Mouse (Mus musculus) kidney, embryonic 14.5 days (tissue): Measurements from ENCODE around the gene Timp3. TPM values are rescaled to one million over a fixed set of nuclear protein-coding genes. Genes with fewer than 3 reads are reported as not detected.
A peak's percentile ranks its signal among the peaks of the same experiment; 100 is the strongest.

Experiments used
- ATAC-seq: fragments of 200-750 bp; cut with Nextera tagmentation; 2 replicates; pipeline ENCODE4 v1.8.0; 2017; ENCODE audit warnings: moderate number of reproducible peaks, mild to moderate bottlenecking, moderate TSS enrichment, moderate library complexity; ENCODE audit not compliant: low FRiP score, low TSS enrichment
- H3K27ac ChIP-seq: fragments of 300-500 bp; sonication (generic); 2 replicates; pipeline ENCODE4 v1.5.1; 2014; ENCODE audit warnings: low read depth, mild to moderate bottlenecking, low read length, moderate library complexity, mixed read lengths
- H3K27me3 ChIP-seq: fragments of 300-500 bp; sonication (generic); 2 replicates; pipeline ENCODE4 v1.6.1; 2014; ENCODE audit warnings: mild to moderate bottlenecking, low read length; ENCODE audit not compliant: control insufficient read depth, insufficient read depth
- H3K36me3 ChIP-seq: fragments of 300-500 bp; sonication (generic); 2 replicates; pipeline ENCODE4 v1.6.1; 2014; ENCODE audit warnings: low read length, mixed read lengths; ENCODE audit not compliant: control insufficient read depth, insufficient read depth
- H3K4me1 ChIP-seq: fragments of 300-500 bp; sonication (generic); 2 replicates; pipeline ENCODE4 v1.6.1; 2014; ENCODE audit warnings: low read length, mixed read lengths; ENCODE audit not compliant: control insufficient read depth, insufficient read depth
- H3K4me2 ChIP-seq: fragments of 300-500 bp; sonication (generic); replicated peaks from 2 replicates; pipeline ENCODE4 v1.6.1; 2014; ENCODE audit warnings: low read depth, mild to moderate bottlenecking, low read length
- H3K4me3 ChIP-seq: fragments of 300-500 bp; sonication (generic); 2 replicates; pipeline ENCODE4 v1.5.1; 2014; ENCODE audit warnings: mild to moderate bottlenecking, low read length
- H3K9ac ChIP-seq: fragments of 300-500 bp; sonication (generic); 2 replicates; pipeline ENCODE4 v1.6.1; 2014; ENCODE audit warnings: low read depth, mild to moderate bottlenecking, low read length, moderate library complexity
- H3K9me3 ChIP-seq: fragments of 300-500 bp; sonication (generic); 2 replicates; pipeline ENCODE4 v1.6.1; 2016; ENCODE audit warnings: low read length; ENCODE audit not compliant: control insufficient read depth
- WGBS: fragments of 180-500 bp; shearing (Covaris S2); extraction: QIAGEN DNeasy Blood & Tissue Kit; methylation state at CpG from one replicate; pipeline ENCODE4 v1.1.7; 2014; 5-methylcytosine and 5-hydroxymethylcytosine counted together
- polyA plus RNA-seq: library from polyadenylated mRNA; unstranded; fragments of >200 nt; fragmentation: Nextera tagmentation; extraction: Ambion mirVana; gene quantifications from 2 replicates; pipeline ENCODE4 v1.2.1, GENCODE M21; 2014

The Timp3 gene
- polyA plus RNA-seq, 1 experiment from 2014 or later = 60.1 TPM

- Histone ChIP-seq H3K27ac (no peak overlapping the region), H3K4me2 (peak overlapping the region; percentile 81), H3K9me3 (no peaks in the 10 kb centered on the region), H3K4me3 (peak overlapping the region; percentile 62), H3K4me1 (peaks cover 8% of the 10 kb centered on the region), H3K9ac (peak overlapping the region; percentile 68; the same call in 1 of the 2 replicates), H3K27me3 (no peaks in the 10 kb centered on the region), H3K36me3 (peaks cover 3% of the 10 kb centered on the region; the same call in 1 of the 2 replicates)
- ATAC-seq = no peak
- 71% methylated on average over 4 of the region's 4 CpGs for WGBS
Observed at GRCm38 (mm10) chr10:86302318-86302648, 2.1 kb downstream of the Timp3 start.

- Histone ChIP-seq H3K4me1 (peaks cover 8% of the 10 kb centered on the region), H3K9me3 (no peaks in the 10 kb centered on the region), H3K9ac (0 out of 2 replicates have a peak overlapping the region, but pooled peaks have one; percentile 68), H3K27ac (no peak overlapping the region), H3K4me3 (peak overlapping the region; percentile 62), H3K36me3 (peaks cover 3% of the 10 kb centered on the region; the same call in 1 of the 2 replicates), H3K27me3 (no peaks in the 10 kb centered on the region), H3K4me2 (peak overlapping the region; percentile 81)
- ATAC-seq = no peak
- WGBS = 26% methylated on average over 8 of the region's 8 CpGs
Observed at GRCm38 (mm10) chr10:86302761-86303494, 2.8 kb downstream of the Timp3 start.

GRCm38 (mm10) chr10:86303495-86303876 is 3.3 kb downstream of the Timp3 start:
- H3K9ac ChIP-seq = no peak overlapping the region
- H3K27ac ChIP-seq = no peak overlapping the region
- no peaks in the 10 kb centered on the region for H3K27me3 ChIP-seq
- no peak for ATAC-seq
- peaks cover 8% of the 10 kb centered on the region for H3K4me1 ChIP-seq
- 75% methylated on average over 2 of the region's 2 CpGs for WGBS
- no peak overlapping the region for H3K4me3 ChIP-seq
- no peak overlapping the region for H3K4me2 ChIP-seq
- peaks cover 6% of the 10 kb centered on the region; the same call in 1 of the 2 replicates for H3K36me3 ChIP-seq
- no peaks in the 10 kb centered on the region for H3K9me3 ChIP-seq

GRCm38 (mm10) chr10:86304583-86304982 is 4.4 kb downstream of the Timp3 start:
- 5% methylated on average over 2 of the region's 2 CpGs for WGBS
- no peak for ATAC-seq

GRCm38 (mm10) chr10:86307235-86307634 is 7.1 kb downstream of the Timp3 start:
- H3K4me3 ChIP-seq = no peak overlapping the region
- no peaks in the 10 kb centered on the region for H3K27me3 ChIP-seq
- no peak overlapping the region for H3K27ac ChIP-seq
- ATAC-seq = no peak
- no peaks in the 10 kb centered on the region for H3K9me3 ChIP-seq
- no peak overlapping the region for H3K4me2 ChIP-seq
- H3K36me3 ChIP-seq = peaks cover 6% of the 10 kb centered on the region; the same call in 1 of the 2 replicates
- H3K9ac ChIP-seq = no peak overlapping the region
- H3K4me1 ChIP-seq = peaks cover 4% of the 10 kb centered on the region
- WGBS = 76% methylated on average over 4 of the region's 4 CpGs

More at GRCm38 (mm10) chr10:86304583-86304982, 4.4 kb downstream of the Timp3 start:
- Histone ChIP-seq H3K27ac (no peak overlapping the region), H3K36me3 (peaks cover 6% of the 10 kb centered on the region; the same call in 1 of the 2 replicates), H3K9me3 (no peaks in the 10 kb centered on the region), H3K4me3 (no peak overlapping the region), H3K27me3 (no peaks in the 10 kb centered on the region), H3K9ac (no peak overlapping the region), H3K4me1 (peaks cover 8% of the 10 kb centered on the region), H3K4me2 (no peak overlapping the region)

GRCm38 (mm10) chr10:86310527-86310926 is 10.4 kb downstream of the Timp3 start:
- Histone ChIP-seq H3K9me3 (no peaks in the 10 kb centered on the region), H3K9ac (no peak overlapping the region), H3K27me3 (no peaks in the 10 kb centered on the region), H3K4me3 (no peak overlapping the region), H3K4me1 (peaks cover 7% of the 10 kb centered on the region; the same call in 1 of the 2 replicates), H3K27ac (no peak overlapping the region), H3K36me3 (0 out of 2 replicates have a peak, but pooled peaks cover 3% of the 10 kb centered on the region), H3K4me2 (no peak overlapping the region)
- WGBS = 54% methylated on average over 6 of the region's 6 CpGs
- ATAC-seq = no peak

- no peak overlapping the region for H3K4me2 ChIP-seq
- H3K9ac ChIP-seq = no peak overlapping the region
- H3K27me3 ChIP-seq = no peaks in the 10 kb centered on the region
- 89% methylated on average over 3 of the region's 3 CpGs for WGBS
- no peak for ATAC-seq
- no peaks in the 10 kb centered on the region for H3K9me3 ChIP-seq
- no peak overlapping the region for H3K4me3 ChIP-seq
- H3K36me3 ChIP-seq = 0 out of 2 replicates have a peak, but pooled peaks cover 3% of the 10 kb centered on the region
- peaks cover 10% of the 10 kb centered on the region; the same call in 1 of the 2 replicates for H3K4me1 ChIP-seq
- no peak overlapping the region for H3K27ac ChIP-seq
Observed at GRCm38 (mm10) chr10:86312976-86313375, 12.8 kb downstream of the Timp3 start.

GRCm38 (mm10) chr10:86313448-86313847 is 13.3 kb downstream of the Timp3 start:
- H3K27me3 ChIP-seq = no peaks in the 10 kb centered on the region

GRCm38 (mm10) chr10:86315513-86315912 is 15.3 kb downstream of the Timp3 start:
- Histone ChIP-seq H3K4me3 (no peak overlapping the region), H3K27me3 (no peaks in the 10 kb centered on the region; the same call in 1 of the 2 replicates), H3K4me2 (no peak overlapping the region), H3K9ac (no peak overlapping the region), H3K4me1 (peaks cover 10% of the 10 kb centered on the region; the same call in 1 of the 2 replicates), H3K9me3 (no peaks in the 10 kb centered on the region), H3K27ac (no peak overlapping the region), H3K36me3 (no peaks in the 10 kb centered on the region)
- WGBS = 23% methylated on average over 3 of the region's 3 CpGs
- ATAC-seq = peak; percentile 64; the same call in 1 of the 2 replicates

More at GRCm38 (mm10) chr10:86313448-86313847, 13.3 kb downstream of the Timp3 start:
- Histone ChIP-seq H3K4me3 (no peak overlapping the region), H3K36me3 (no peaks in the 10 kb centered on the region), H3K4me1 (peaks cover 10% of the 10 kb centered on the region; the same call in 1 of the 2 replicates), H3K9me3 (no peaks in the 10 kb centered on the region), H3K4me2 (no peak overlapping the region), H3K27ac (no peak overlapping the region), H3K9ac (no peak overlapping the region)
- no peak for ATAC-seq
- WGBS = 80% methylated on average over 1 of the region's 1 CpGs
